Mouse (Mus musculus): ENCODE data around the gene Slc5a10. TPM values are rescaled to one million over a fixed set of nuclear protein-coding genes. Genes with fewer than 3 reads are reported as not detected.
A peak's percentile ranks its signal among the peaks of the same experiment; 100 is the strongest.

Gene Slc5a10
- polyA plus RNA-seq, 1 experiment from 2014 or later, result 0.07 TPM

DNA sequence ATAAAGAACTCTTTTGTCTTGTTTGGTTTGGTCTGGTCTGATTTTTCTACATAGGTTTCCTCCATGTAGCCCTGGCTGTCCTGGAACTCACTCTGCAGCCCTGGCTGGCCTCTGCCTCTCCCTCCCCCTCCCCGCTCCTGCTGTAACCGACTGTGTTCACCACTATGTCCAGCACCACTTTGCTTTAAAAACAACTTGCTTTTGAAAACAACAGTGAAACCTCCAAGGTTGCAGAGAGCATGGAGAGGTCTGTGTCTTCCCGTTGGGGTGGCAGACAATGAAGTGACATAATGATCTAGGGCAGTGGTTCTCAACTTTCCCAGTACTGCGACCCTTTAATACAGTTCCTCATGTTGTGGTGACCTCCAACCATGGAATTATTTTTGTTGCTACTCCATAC, 65.0 kb downstream of the Slc5a10 start:
- WGBS, result 54% methylated on average over 4 of the region's 4 CpGs
- no peak overlapping the region for H3K27ac ChIP-seq (replicated peaks)
- H3K36me3 ChIP-seq, result no peaks in the 10 kb centered on the region
- H3K4me1 ChIP-seq, result peaks cover 10% of the 10 kb centered on the region
- no peak overlapping the region for H3K9ac ChIP-seq
- no peak overlapping the region for H3K4me3 ChIP-seq
- H3K9me3 ChIP-seq, result no peaks in the 10 kb centered on the region
- no peaks in the 10 kb centered on the region for H3K27me3 ChIP-seq (replicated peaks)
- no peak for ATAC-seq (ENCODE audit: extremely low read depth, insufficient number of reproducible peaks, low FRiP score, low TSS enrichment)
- no peak overlapping the region for H3K4me2 ChIP-seq

DNA sequence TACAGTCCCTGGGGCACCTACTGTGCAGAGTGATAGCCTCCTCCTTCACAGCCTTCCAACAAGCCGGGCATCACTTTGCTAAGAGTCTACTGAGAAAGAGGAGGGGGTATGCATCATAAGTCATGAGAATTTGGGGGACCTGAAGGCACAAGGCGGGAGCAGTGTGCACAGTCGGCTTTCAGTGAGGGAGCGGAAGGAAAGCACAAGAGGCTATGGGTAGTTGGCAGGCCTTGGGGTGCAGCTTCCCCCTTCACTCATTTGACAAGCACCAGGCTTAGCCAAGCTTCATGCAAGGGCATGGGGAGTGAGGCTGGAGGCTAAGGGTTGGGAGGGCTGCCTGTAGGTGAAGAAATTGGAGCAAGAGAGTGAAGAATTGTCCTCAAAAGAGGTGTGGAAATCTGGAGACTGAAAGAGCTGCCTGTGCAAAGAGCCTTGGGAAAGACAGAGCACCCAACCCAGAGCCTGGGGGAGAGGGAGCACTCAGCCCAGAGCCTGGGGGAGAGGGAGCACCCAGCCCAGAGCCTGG, 65.8 kb downstream of the Slc5a10 start:
- peak overlapping the region; percentile 39; the same call in 1 of the 2 replicates for H3K4me2 ChIP-seq
- no peak overlapping the region for H3K4me3 ChIP-seq
- 79% methylated on average over 4 of the region's 4 CpGs for WGBS
- H3K27ac ChIP-seq (replicated peaks), result no peak overlapping the region
- H3K9ac ChIP-seq, result no peak overlapping the region
- H3K4me1 ChIP-seq, result peaks cover 10% of the 10 kb centered on the region
- no peaks in the 10 kb centered on the region for H3K36me3 ChIP-seq
- no peaks in the 10 kb centered on the region for H3K9me3 ChIP-seq
- H3K27me3 ChIP-seq (replicated peaks), result no peaks in the 10 kb centered on the region
- ATAC-seq (ENCODE audit: extremely low read depth, insufficient number of reproducible peaks, low FRiP score, low TSS enrichment), result no peak

DNA sequence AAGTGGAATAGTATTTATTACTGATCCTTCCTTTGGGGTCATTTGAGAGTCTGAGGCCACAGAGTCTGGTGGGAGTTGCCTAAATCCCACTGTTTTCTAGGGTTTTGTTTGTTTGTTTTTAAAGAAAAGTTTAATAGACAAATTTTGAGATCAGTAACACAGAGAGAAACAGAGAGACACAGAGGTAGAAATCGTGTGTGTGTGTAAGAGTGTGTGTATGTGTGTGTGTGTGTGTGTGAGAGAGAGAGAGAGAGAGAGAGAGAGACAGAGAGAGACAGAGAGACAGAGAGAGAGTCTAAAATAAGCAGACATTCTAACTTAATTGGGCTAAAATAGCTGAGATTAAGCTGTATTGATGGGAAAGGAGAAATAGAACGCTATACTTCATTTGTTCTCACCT, 67.1 kb downstream of the Slc5a10 start:
- H3K4me3 ChIP-seq, result peak overlapping the region; percentile 29
- H3K4me2 ChIP-seq, result peak overlapping the region; percentile 39
- WGBS, result 58% methylated on average over 2 of the region's 2 CpGs
- H3K36me3 ChIP-seq, result no peaks in the 10 kb centered on the region
- H3K27ac ChIP-seq (replicated peaks), result no peak overlapping the region
- no peaks in the 10 kb centered on the region for H3K9me3 ChIP-seq
- no peaks in the 10 kb centered on the region for H3K27me3 ChIP-seq (replicated peaks)
- peaks cover under 1% of the 10 kb centered on the region; the same call in 1 of the 2 replicates for H3K4me1 ChIP-seq
- 0 out of 2 replicates have a peak overlapping the region, but pooled peaks have one; percentile 42 for H3K9ac ChIP-seq
- ATAC-seq (ENCODE audit: extremely low read depth, insufficient number of reproducible peaks, low FRiP score, low TSS enrichment), result no peak

DNA sequence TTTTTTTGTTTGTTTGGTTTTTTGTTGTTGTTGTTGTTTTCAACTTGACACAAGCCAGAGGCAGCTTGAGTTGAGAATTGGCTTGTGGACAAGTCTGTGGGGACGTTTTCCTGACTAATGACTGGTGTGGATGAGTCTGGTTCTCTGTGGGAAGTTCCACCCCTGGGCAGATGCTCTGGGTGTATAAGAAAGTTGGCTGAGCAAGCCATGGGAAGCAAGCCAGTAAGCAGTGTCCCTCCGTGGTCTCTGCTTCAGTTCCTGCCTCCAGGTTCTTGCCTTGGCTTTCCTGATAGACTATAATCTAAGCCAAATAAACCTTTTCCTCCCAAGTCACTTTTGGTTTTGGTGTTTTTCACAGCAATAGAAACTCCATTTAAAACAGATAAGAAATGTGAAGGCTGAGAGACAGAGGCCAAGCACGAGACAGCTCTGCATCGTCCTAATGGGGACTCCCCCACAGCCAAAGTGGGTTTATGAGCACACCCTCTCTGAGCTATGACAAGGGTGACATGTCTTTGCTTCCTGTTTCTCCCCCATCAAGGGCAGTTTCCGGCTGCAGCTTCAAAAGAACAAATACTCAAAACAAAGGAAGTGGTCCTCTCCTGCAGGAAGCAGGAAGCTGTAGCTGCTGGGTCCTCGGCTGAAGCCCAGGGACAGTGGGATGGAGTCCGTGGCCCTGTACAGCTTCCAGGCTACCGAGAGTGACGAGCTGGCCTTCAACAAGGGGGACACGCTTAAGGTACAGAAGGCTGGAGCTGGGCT, 67.8 kb downstream of the Slc5a10 start, which contains the start of gene Grap:
Gene Grap (plus strand): TSS at position 580 of the 762 bp plus-strand sequence.
- WGBS, result 43% methylated on average over 10 of the region's 10 CpGs
- H3K27me3 ChIP-seq (replicated peaks), result no peaks in the 10 kb centered on the region
- peak within 1 kb of the TSS; percentile 39 for H3K4me2 ChIP-seq
- H3K9me3 ChIP-seq, result no peaks in the 10 kb centered on the region
- H3K36me3 ChIP-seq, result no peaks in the 10 kb centered on the region
- no peaks in the 10 kb centered on the region for H3K4me1 ChIP-seq
- peak within 1 kb of the TSS; percentile 29 for H3K4me3 ChIP-seq
- ATAC-seq (ENCODE audit: extremely low read depth, insufficient number of reproducible peaks, low FRiP score, low TSS enrichment), result no peak
- 0 out of 2 replicates have a peak within 1 kb of the TSS, but pooled peaks have one; percentile 1 for H3K27ac ChIP-seq (replicated peaks)
- H3K9ac ChIP-seq, result 0 out of 2 replicates have a peak within 1 kb of the TSS, but pooled peaks have one; percentile 42

DNA sequence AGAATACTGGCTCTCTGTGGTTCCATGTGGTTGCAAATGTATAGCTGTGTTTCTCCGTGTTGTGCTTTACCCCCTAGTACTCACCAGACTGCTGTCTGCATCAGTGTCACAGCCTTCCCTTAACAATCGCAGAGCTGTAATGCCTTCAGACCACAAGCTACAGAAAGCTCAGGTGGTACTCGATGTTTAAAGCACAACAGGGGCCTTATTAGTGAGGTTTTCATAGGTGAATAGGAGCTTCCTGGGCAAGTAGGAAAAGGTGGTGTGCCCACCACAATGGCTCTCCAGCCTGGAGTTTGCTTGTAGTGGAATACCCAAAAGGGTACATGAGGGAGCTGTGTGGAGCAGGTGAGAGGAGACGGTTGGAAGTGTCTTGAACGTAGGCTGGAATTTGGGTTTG, 68.4 kb downstream of the Slc5a10 start:
- no peak overlapping the region for H3K4me2 ChIP-seq
- H3K9ac ChIP-seq, result no peak overlapping the region
- no peaks in the 10 kb centered on the region for H3K4me1 ChIP-seq
- H3K27me3 ChIP-seq (replicated peaks), result no peaks in the 10 kb centered on the region
- H3K9me3 ChIP-seq, result no peaks in the 10 kb centered on the region
- WGBS, result 86% methylated on average over 5 of the region's 5 CpGs
- no peaks in the 10 kb centered on the region for H3K36me3 ChIP-seq
- ATAC-seq (ENCODE audit: extremely low read depth, insufficient number of reproducible peaks, low FRiP score, low TSS enrichment), result no peak
- H3K27ac ChIP-seq (replicated peaks), result no peak overlapping the region
- no peak overlapping the region for H3K4me3 ChIP-seq

DNA sequence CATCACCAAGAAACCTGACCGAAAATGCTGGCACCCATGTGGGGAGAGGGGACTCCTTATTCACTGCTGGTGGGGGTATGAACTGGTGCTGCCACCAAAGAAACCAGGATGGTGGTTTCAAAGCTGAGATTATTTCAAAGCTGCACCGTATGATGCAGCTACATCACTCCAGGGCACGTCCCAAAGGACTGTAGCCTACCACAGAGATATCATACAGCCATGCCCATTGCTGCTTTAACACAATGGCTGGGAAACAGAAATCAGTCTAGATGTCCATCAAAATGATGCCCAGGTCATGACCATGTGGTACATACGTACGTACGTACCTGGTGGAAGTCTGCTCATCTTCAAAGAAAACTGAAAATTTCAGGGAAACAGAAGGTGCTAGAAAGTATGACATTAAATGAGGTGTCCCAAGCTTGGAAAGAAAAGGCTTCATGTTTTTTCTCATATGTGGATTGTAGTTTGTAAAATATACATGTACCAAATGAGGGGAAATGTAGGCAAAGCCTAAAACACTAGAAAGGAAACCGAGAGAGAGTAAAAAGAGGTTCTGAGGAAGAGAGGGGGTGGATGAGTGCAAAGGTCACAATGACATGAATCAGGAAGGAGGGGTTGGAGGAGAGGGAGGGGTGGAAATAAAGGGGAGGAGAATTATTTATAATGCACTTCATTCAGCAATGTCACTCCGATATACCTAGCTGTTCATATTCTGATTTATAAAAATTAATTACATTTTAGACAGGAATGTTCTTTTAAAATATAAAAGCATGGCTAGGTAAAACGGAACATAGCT, 70.0 kb downstream of the Slc5a10 start:
- H3K9me3 ChIP-seq, result no peaks in the 10 kb centered on the region
- no peaks in the 10 kb centered on the region for H3K27me3 ChIP-seq (replicated peaks)
- no peak for ATAC-seq (ENCODE audit: extremely low read depth, insufficient number of reproducible peaks, low FRiP score, low TSS enrichment)
- 79% methylated on average over 9 of the region's 9 CpGs for WGBS
- H3K4me2 ChIP-seq, result no peak overlapping the region
- H3K9ac ChIP-seq, result no peak overlapping the region
- no peak overlapping the region for H3K27ac ChIP-seq (replicated peaks)
- no peak overlapping the region for H3K4me3 ChIP-seq
- H3K36me3 ChIP-seq, result no peaks in the 10 kb centered on the region
- H3K4me1 ChIP-seq, result no peaks in the 10 kb centered on the region

DNA sequence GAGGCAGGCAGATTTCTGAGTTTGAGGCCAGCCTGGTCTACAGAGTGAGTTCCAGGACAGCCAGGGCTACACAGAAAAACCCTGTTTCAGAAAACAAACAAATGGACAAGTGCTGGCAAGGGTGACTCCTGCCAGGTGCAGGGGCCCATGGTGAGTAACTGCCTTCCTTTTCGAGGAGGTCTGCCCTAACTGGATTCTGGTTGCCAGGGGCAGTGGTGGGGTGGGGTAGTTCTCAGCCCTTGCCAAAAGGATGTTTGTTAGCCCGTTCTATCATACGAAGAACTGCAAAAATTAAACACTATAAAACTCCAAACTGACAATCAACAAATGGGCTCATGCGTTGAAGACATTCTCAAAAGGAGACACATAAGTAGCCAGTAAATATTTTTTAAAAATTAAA, 71.0 kb downstream of the Slc5a10 start:
- no peak for ATAC-seq (ENCODE audit: extremely low read depth, insufficient number of reproducible peaks, low FRiP score, low TSS enrichment)
- H3K36me3 ChIP-seq, result no peaks in the 10 kb centered on the region
- H3K9ac ChIP-seq, result no peak overlapping the region
- H3K9me3 ChIP-seq, result no peaks in the 10 kb centered on the region
- H3K27ac ChIP-seq (replicated peaks), result no peak overlapping the region
- H3K4me2 ChIP-seq, result no peak overlapping the region
- H3K4me3 ChIP-seq, result no peak overlapping the region
- peaks cover 3% of the 10 kb centered on the region for H3K4me1 ChIP-seq
- 83% methylated on average over 4 of the region's 4 CpGs for WGBS
- no peaks in the 10 kb centered on the region for H3K27me3 ChIP-seq (replicated peaks)

DNA sequence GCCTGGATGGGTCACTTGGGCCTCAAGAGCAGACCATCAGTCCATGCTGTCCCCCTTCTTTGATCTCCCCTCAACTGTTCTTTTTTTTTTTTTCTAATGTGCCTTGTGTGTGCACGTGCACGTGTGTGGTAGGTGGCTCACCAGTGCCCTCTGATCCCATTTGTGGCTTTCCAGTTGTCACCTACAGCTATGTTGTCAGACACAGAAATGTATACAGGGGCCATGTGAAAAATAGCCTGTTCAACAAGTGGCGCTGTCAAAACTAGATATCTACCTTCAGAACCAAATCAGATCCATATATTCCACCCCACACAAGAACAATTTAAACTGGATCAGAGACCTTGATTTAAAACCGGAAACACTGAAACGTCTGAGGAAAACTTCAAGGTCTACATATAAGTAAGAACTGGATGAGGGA, 71.5 kb downstream of the Slc5a10 start:
- no peak overlapping the region for H3K4me2 ChIP-seq
- H3K4me3 ChIP-seq, result no peak overlapping the region
- H3K36me3 ChIP-seq, result no peaks in the 10 kb centered on the region
- peaks cover 8% of the 10 kb centered on the region for H3K4me1 ChIP-seq
- no peak overlapping the region for H3K27ac ChIP-seq (replicated peaks)
- H3K9ac ChIP-seq, result no peak overlapping the region
- H3K9me3 ChIP-seq, result no peaks in the 10 kb centered on the region
- 85% methylated on average over 5 of the region's 5 CpGs for WGBS
- no peaks in the 10 kb centered on the region for H3K27me3 ChIP-seq (replicated peaks)
- ATAC-seq (ENCODE audit: extremely low read depth, insufficient number of reproducible peaks, low FRiP score, low TSS enrichment), result no peak

DNA sequence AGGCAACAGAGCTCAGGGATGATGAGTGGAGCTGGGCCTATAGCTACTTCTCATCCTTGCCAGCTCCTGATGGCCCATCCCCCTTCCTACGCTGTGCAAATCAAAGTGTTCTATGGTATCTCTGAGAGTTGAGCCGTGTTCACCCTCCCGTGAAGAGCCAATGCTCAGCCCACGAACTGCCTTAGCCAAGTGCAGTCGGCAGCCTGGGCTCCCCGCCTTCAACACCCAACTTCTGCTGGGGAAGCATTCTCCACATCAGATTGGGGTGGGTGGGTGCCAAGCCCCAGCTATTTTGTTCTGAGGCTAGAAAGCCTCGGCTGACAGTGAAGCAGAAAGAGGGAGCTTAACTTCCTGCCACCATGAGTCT, 71.9 kb downstream of the Slc5a10 start:
- WGBS, result 76% methylated on average over 7 of the region's 7 CpGs
- ATAC-seq (ENCODE audit: extremely low read depth, insufficient number of reproducible peaks, low FRiP score, low TSS enrichment), result no peak
- Histone ChIP-seq H3K4me3 (no peak overlapping the region), H3K9me3 (no peaks in the 10 kb centered on the region), H3K9ac (no peak overlapping the region), H3K36me3 (no peaks in the 10 kb centered on the region), H3K4me1 (peaks cover 9% of the 10 kb centered on the region), H3K27me3 (replicated peaks) (no peaks in the 10 kb centered on the region), H3K27ac (replicated peaks) (no peak overlapping the region), H3K4me2 (no peak overlapping the region)

DNA sequence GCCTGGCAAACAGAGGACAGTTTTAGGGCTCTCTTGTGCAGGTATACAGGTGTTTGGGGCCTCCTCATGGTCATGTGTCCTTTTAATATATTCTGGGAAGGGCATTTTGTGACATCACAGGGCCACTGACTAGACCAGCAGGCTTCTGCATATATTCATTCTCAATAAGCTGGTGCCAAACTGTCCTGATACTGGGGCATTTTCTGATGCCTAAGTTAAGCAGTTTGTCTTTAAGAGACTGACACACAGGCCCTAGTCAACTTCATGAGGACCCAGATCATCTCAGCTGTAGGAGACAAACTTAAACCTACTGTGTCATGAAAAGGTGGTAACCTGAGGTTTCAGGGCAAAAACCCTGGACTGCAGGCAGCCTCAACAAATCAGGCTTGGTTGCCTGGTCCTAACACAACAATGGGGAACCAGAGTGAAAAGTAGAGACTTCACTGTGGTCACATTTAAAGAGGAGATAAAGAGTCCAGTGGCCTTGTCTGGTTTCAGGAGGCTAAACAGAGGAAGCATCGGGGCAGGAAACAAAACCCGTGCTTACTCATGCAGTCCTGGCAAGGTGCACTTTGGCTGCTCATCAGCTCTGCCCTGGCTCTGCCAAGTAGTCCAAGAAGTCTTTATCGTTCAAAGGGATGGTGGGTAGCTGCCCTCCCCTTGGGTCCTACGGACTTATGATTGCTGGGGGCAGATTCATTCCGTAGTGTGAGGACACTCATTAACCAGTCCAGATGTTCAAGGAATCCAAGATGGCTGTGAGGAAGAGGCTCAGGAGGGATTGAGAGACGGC, 72.5 kb downstream of the Slc5a10 start:
- H3K4me2 ChIP-seq, result no peak overlapping the region
- 60% methylated on average over 6 of the region's 6 CpGs for WGBS
- no peak overlapping the region for H3K9ac ChIP-seq
- H3K36me3 ChIP-seq, result no peaks in the 10 kb centered on the region
- H3K9me3 ChIP-seq, result no peaks in the 10 kb centered on the region
- H3K27ac ChIP-seq (replicated peaks), result no peak overlapping the region
- H3K4me1 ChIP-seq, result peaks cover 9% of the 10 kb centered on the region
- no peak for ATAC-seq (ENCODE audit: extremely low read depth, insufficient number of reproducible peaks, low FRiP score, low TSS enrichment)
- H3K4me3 ChIP-seq, result no peak overlapping the region
- no peaks in the 10 kb centered on the region for H3K27me3 ChIP-seq (replicated peaks)
